Mouse (Mus musculus) lung, postnatal 0 days (tissue): ENCODE results near the gene Rai2. TPM values are rescaled to one million over a fixed set of nuclear protein-coding genes. Genes with fewer than 3 reads are reported as not detected.

Experiments
- ATAC-seq: fragments of 200-750 bp; cut with Nextera tagmentation; 2 replicates; pipeline ENCODE4 v1.8.0; 2017; ENCODE audit warnings: moderate library complexity
- DNase-seq: peaks from one replicate; pipeline ENCODE4 v3.0.0-alpha.2; 2016; ENCODE audit warnings: low spot score
- H3K27ac ChIP-seq: fragments of 300-500 bp; sonication (generic); 2 replicates; pipeline ENCODE4 v1.5.1; 2014; ENCODE audit warnings: antibody characterized with exemption, mild to moderate bottlenecking, low read length, mixed read lengths
- H3K27me3 ChIP-seq: fragments of 300-500 bp; sonication (generic); replicated peaks from 2 replicates; pipeline ENCODE4 v1.6.1; 2014; ENCODE audit warnings: low read length, mixed read lengths; ENCODE audit not compliant: insufficient read depth
- H3K36me3 ChIP-seq: fragments of 300-500 bp; sonication (generic); 2 replicates; pipeline ENCODE4 v1.6.1; 2014; ENCODE audit warnings: low read length, mixed read lengths; ENCODE audit not compliant: insufficient read depth
- H3K4me1 ChIP-seq: fragments of 300-500 bp; sonication (generic); 2 replicates; pipeline ENCODE4 v1.6.1; 2014; ENCODE audit warnings: antibody characterized with exemption, low read depth, low read length, mixed read lengths; ENCODE audit not compliant: insufficient read depth
- H3K4me2 ChIP-seq: fragments of 300-500 bp; sonication (generic); replicated peaks from 2 replicates; pipeline ENCODE4 v1.6.1; 2014; ENCODE audit warnings: low read depth, mild to moderate bottlenecking, low read length, moderate library complexity, mixed read lengths
- H3K4me3 ChIP-seq: fragments of 300-500 bp; sonication (generic); 2 replicates; pipeline ENCODE4 v1.5.1; 2014; ENCODE audit warnings: low read depth, low read length
- H3K9ac ChIP-seq: fragments of 300-500 bp; sonication (generic); replicated peaks from 2 replicates; pipeline ENCODE4 v1.6.1; 2014; ENCODE audit warnings: low read depth, mild to moderate bottlenecking
- H3K9me3 ChIP-seq: fragments of 300-500 bp; sonication (generic); 2 replicates; pipeline ENCODE4 v1.6.1; 2016; ENCODE audit warnings: low read length, mixed read lengths
- CTCF ChIP-seq: IDR thresholded peaks from 2 replicates; pipeline ENCODE4 v1.5.1; 2016; ENCODE audit warnings: antibody characterized with exemption, mild to moderate bottlenecking
- EP300 ChIP-seq: IDR thresholded peaks from 2 replicates; pipeline ENCODE4 v1.6.1; 2016; ENCODE audit warnings: antibody characterized with exemption, mild to moderate bottlenecking, control low read depth
- WGBS: fragments of 180-500 bp; shearing (Covaris S2); extraction: QIAGEN DNeasy Blood & Tissue Kit; methylation state at CpG from one replicate; pipeline ENCODE4 v1.1.7; 2014; 5-methylcytosine and 5-hydroxymethylcytosine counted together
- polyA plus RNA-seq: library from polyadenylated mRNA; unstranded; fragments of >200 nt; fragmentation: Nextera tagmentation; extraction: Ambion mirVana; gene quantifications from 2 replicates; pipeline ENCODE4 v1.2.1, GENCODE M21; 2015

Rai2 gene
- 2.5 and 2.7 TPM in 2 replicates for polyA plus RNA-seq

GRCm38 (mm10) chrX:161716865-161717763 lies at the start of gene Rai2:
Rai2 (plus strand) TSS chrX:161717069.
- no peaks in the 10 kb centered on the region for H3K27me3 ChIP-seq
- TF ChIP-seq EP300 (no peak), CTCF (no peak)

GRCm38 (mm10) chrX:161689336-161689735 lies 27.5 kb upstream of the Rai2 start:
- H3K9ac ChIP-seq, result no peak overlapping the region
- no peak overlapping the region for H3K4me3 ChIP-seq
- no peaks in the 10 kb centered on the region for H3K4me1 ChIP-seq
- 53% methylated on average over 3 of the region's 3 CpGs for WGBS
- no peak overlapping the region for H3K4me2 ChIP-seq
- TF ChIP-seq CTCF (no peak), EP300 (no peak)
- H3K27ac ChIP-seq, result no peak overlapping the region
- no peaks in the 10 kb centered on the region for H3K36me3 ChIP-seq
- DNase-seq (no peak), ATAC-seq (no peak)
- no peaks in the 10 kb centered on the region for H3K27me3 ChIP-seq
- H3K9me3 ChIP-seq, result no peaks in the 10 kb centered on the region

More at GRCm38 (mm10) chrX:161716865-161717763, at the start of gene Rai2:
- peak; percentile 24 for DNase-seq
- peak; percentile 82 for ATAC-seq
- peak within 1 kb of the TSS; percentile 51 for H3K4me3 ChIP-seq
- 24% methylated on average over 23 of the region's 79 CpGs for WGBS
- no peak within 1 kb of the TSS for H3K9ac ChIP-seq
- no peaks in the 10 kb centered on the region for H3K4me1 ChIP-seq
- H3K4me2 ChIP-seq, result peak within 1 kb of the TSS; percentile 74
- no peaks in the 10 kb centered on the region for H3K9me3 ChIP-seq
- H3K27ac ChIP-seq, result no peak within 1 kb of the TSS
- no peaks in the 10 kb centered on the region for H3K36me3 ChIP-seq

- no peak for TF ChIP-seq CTCF
- TF ChIP-seq EP300, result no peak
Observed at GRCm38 (mm10) chrX:161716503-161716864, 385 bp upstream of the Rai2 start.

GRCm38 (mm10) chrX:161717764-161718382 lies 1.0 kb downstream of the Rai2 start:
- Histone ChIP-seq H3K9me3 (no peaks in the 10 kb centered on the region), H3K9ac (no peak overlapping the region), H3K27me3 (no peaks in the 10 kb centered on the region), H3K4me2 (peak overlapping the region; percentile 74), H3K4me1 (no peaks in the 10 kb centered on the region), H3K36me3 (no peaks in the 10 kb centered on the region), H3K27ac (no peak overlapping the region), H3K4me3 (peak overlapping the region; percentile 51)
- TF ChIP-seq EP300 (no peak), CTCF (no peak)
- WGBS, result 17% methylated on average over 23 of the region's 26 CpGs
- ATAC-seq (0 out of 2 replicates have a peak, but pooled peaks have one; percentile 8), DNase-seq (no peak)

More at GRCm38 (mm10) chrX:161716503-161716864, 385 bp upstream of the Rai2 start:
- no peak for ATAC-seq
- H3K27me3 ChIP-seq, result no peaks in the 10 kb centered on the region
- H3K4me3 ChIP-seq, result peak overlapping the region; percentile 51
- WGBS, result 21% methylated on average over 9 of the region's 9 CpGs
- peak overlapping the region; percentile 74 for H3K4me2 ChIP-seq
- H3K27ac ChIP-seq, result no peak overlapping the region
- no peaks in the 10 kb centered on the region for H3K9me3 ChIP-seq
- DNase-seq, result no peak
- H3K4me1 ChIP-seq, result no peaks in the 10 kb centered on the region
- H3K36me3 ChIP-seq, result no peaks in the 10 kb centered on the region
- H3K9ac ChIP-seq, result no peak overlapping the region

- peak overlapping the region; percentile 74; the same call in 1 of the 2 replicates for H3K4me2 ChIP-seq
- no peak overlapping the region for H3K9ac ChIP-seq
- no peak for TF ChIP-seq CTCF
- no peak for TF ChIP-seq EP300
- DNase-seq (no peak), ATAC-seq (no peak)
- no peak overlapping the region for H3K27ac ChIP-seq
- no peaks in the 10 kb centered on the region for H3K4me1 ChIP-seq
- no peaks in the 10 kb centered on the region for H3K36me3 ChIP-seq
- no peaks in the 10 kb centered on the region for H3K27me3 ChIP-seq
- H3K9me3 ChIP-seq, result no peaks in the 10 kb centered on the region
- 22% methylated on average over 11 of the region's 11 CpGs for WGBS
- H3K4me3 ChIP-seq, result no peak overlapping the region; the same call in 1 of the 2 replicates
Observed at GRCm38 (mm10) chrX:161718548-161718947, 1.7 kb downstream of the Rai2 start.

- WGBS, result 69% methylated on average over 4 of the region's 4 CpGs
Observed at GRCm38 (mm10) chrX:161721082-161721481, 4.2 kb downstream of the Rai2 start.

More at GRCm38 (mm10) chrX:161721082-161721481, 4.2 kb downstream of the Rai2 start:
- Histone ChIP-seq H3K9me3 (no peaks in the 10 kb centered on the region), H3K4me2 (no peak overlapping the region), H3K36me3 (no peaks in the 10 kb centered on the region), H3K27me3 (no peaks in the 10 kb centered on the region), H3K4me1 (no peaks in the 10 kb centered on the region), H3K27ac (no peak overlapping the region), H3K9ac (no peak overlapping the region), H3K4me3 (no peak overlapping the region)
- ATAC-seq (no peak), DNase-seq (no peak)
- TF ChIP-seq EP300 (no peak), CTCF (no peak)
